Mouse (Mus musculus) lung, embryonic 15.5 days (tissue): ENCODE measurements around the gene Gm10037. TPM values are rescaled to one million over a fixed set of nuclear protein-coding genes. Genes with fewer than 3 reads are reported as not detected.
"Not testable (repeated sequence)": the region's sequence is repeated elsewhere in the genome, so short reads cannot be mapped to it uniquely, and the experiment has no call there.

ENCODE experiments used
- ATAC-seq: fragments of 200-750 bp; cut with Nextera tagmentation; 2 replicates; pipeline ENCODE4 v1.8.0; 2017; ENCODE audit warnings: moderate number of reproducible peaks, borderline replicate concordance; ENCODE audit not compliant: low FRiP score, low TSS enrichment; ENCODE audit errors: extremely low read depth
- H3K27ac ChIP-seq: fragments of 300-500 bp; sonication (generic); 2 replicates; pipeline ENCODE4 v1.5.1; 2015; ENCODE audit warnings: moderate library complexity, mild to moderate bottlenecking, inconsistent platforms
- H3K27me3 ChIP-seq: fragments of 300-500 bp; sonication (generic); 2 replicates; pipeline ENCODE4 v1.6.1; 2015; ENCODE audit warnings: inconsistent platforms
- H3K36me3 ChIP-seq: fragments of 300-500 bp; sonication (generic); 2 replicates; pipeline ENCODE4 v1.6.1; 2015; ENCODE audit warnings: inconsistent platforms
- H3K4me1 ChIP-seq: fragments of 300-500 bp; sonication (generic); 2 replicates; pipeline ENCODE4 v1.6.1; 2015; ENCODE audit warnings: inconsistent platforms
- H3K4me2 ChIP-seq: fragments of 300-500 bp; sonication (generic); 2 replicates; pipeline ENCODE4 v1.6.1; 2015; ENCODE audit warnings: inconsistent platforms, mild to moderate bottlenecking, moderate library complexity
- H3K4me3 ChIP-seq: fragments of 300-500 bp; sonication (generic); 2 replicates; pipeline ENCODE4 v1.5.1; 2015; ENCODE audit warnings: mild to moderate bottlenecking, inconsistent platforms
- H3K9ac ChIP-seq: fragments of 300-500 bp; sonication (generic); 2 replicates; pipeline ENCODE4 v1.6.1; 2015; ENCODE audit warnings: inconsistent platforms
- H3K9me3 ChIP-seq: fragments of 300-500 bp; sonication (generic); 2 replicates; pipeline ENCODE4 v1.6.1; 2016; ENCODE audit warnings: inconsistent platforms
- WGBS: fragments of 180-500 bp; shearing (Covaris S2); methylation state at CpG from one replicate; pipeline ENCODE4 v1.1.7; 2015; 5-methylcytosine and 5-hydroxymethylcytosine counted together
- polyA plus RNA-seq: library from polyadenylated mRNA; unstranded; fragments of >200 nt; fragmentation: Nextera tagmentation; extraction: Ambion mirVana; gene quantifications from 2 replicates; pipeline ENCODE4 v1.2.1, GENCODE M21; 2015

The Gm10037 gene
- polyA plus RNA-seq, 1 experiment from 2014 or later, result 2.2 TPM

DNA sequence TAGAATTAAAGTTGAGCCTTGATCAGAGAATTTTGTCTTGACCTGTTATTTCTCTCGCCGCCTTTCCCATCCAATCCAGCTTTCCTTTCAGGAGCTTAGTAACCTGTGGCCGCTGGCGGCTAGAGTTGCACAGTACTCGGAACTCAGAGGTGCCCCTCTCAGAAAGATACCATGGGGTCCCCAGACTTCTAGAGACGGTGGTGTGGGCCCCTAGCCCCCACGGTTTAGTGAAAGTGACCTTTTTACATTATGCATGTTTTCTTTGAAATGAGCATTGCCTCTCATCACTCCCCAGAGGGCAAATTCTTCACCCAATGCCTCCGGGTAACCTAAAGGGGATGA, 13.9 kb downstream of the Gm10037 start:
- peak overlapping the region; percentile 13; the same call in 1 of the 2 replicates for H3K9ac ChIP-seq
- no peaks in the 10 kb centered on the region for H3K9me3 ChIP-seq
- H3K27ac ChIP-seq, result no peak overlapping the region
- ATAC-seq, result no peak
- no peaks in the 10 kb centered on the region for H3K36me3 ChIP-seq
- H3K4me1 ChIP-seq, result peaks cover 7% of the 10 kb centered on the region
- H3K4me3 ChIP-seq, result peak overlapping the region; percentile 37
- peak overlapping the region; percentile 59 for H3K4me2 ChIP-seq
- H3K27me3 ChIP-seq, result no peaks in the 10 kb centered on the region
- WGBS, result 19% methylated on average over 8 of the region's 8 CpGs

DNA sequence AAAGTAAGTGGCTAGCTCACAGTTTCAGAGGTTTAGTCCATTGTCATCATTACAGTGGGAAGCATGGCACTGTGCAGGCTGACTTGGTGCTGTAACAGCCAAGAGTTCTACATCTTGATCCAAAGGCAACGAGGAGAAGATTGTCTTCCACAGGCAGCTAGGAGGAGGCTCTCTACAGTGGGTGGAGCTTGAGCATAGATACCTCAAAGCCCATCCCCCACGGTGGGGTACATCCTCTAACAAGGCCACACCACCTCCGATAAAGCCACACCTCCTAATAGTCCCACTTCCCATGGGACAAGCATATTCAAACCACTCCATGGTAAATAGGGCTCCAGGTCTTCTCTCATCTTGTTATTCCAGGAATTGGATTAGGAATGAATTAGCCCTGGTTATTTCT, 19.5 kb downstream of the Gm10037 start:
- no peak overlapping the region for H3K9ac ChIP-seq
- no peak for ATAC-seq
- 71% methylated on average over 3 of the region's 3 CpGs for WGBS
- H3K27ac ChIP-seq, result no peak overlapping the region
- no peaks in the 10 kb centered on the region for H3K9me3 ChIP-seq
- no peaks in the 10 kb centered on the region for H3K27me3 ChIP-seq
- no peak overlapping the region for H3K4me2 ChIP-seq
- H3K4me1 ChIP-seq, result no peaks in the 10 kb centered on the region
- no peaks in the 10 kb centered on the region for H3K36me3 ChIP-seq
- H3K4me3 ChIP-seq, result no peak overlapping the region

DNA sequence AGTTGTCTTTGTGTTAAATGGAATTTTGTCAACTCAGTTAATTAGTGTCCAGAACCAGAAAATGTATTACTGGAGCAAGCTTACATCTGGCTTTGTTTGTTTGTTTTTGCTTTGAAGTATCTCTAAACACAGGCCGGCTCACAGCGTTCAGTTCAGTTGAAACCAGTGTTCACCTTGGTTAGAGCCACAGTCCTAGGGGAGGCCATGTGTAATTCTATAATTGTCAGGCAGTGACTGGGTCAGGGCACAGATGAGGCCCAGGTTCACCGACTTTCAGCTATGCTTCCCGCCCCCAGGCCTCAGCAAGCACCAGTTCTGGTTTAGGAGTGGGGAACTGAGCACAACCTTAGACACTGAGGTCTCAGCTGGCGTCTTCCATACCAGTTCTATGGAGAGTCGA, 22.2 kb downstream of the Gm10037 start:
- 57% methylated on average over 6 of the region's 6 CpGs for WGBS
- Histone ChIP-seq H3K27me3 (no peaks in the 10 kb centered on the region), H3K9me3 (no peaks in the 10 kb centered on the region), H3K36me3 (no peaks in the 10 kb centered on the region), H3K27ac (no peak overlapping the region), H3K4me2 (no peak overlapping the region), H3K9ac (no peak overlapping the region), H3K4me1 (no peaks in the 10 kb centered on the region), H3K4me3 (no peak overlapping the region)
- no peak for ATAC-seq

DNA sequence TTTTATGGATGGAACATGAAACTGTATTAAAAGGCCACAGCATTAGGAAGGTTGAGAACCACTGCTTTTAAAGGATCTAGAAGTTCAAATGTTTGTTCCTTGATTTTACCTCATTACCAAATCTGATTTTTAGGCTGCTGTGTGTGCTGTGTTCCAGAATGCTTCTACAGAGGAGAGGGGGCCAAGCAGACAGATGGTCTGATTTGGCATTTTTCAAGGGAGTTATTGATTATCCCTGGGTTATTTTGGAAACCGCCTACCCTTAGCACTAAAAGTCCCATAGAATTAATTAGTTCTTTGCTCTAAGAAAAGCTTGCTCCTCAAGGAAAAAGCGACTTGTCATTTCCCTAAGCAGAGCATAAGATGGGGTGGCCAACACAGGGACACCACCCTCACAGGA, 23.1 kb downstream of the Gm10037 start:
- ATAC-seq, result no peak
- 76% methylated on average over 2 of the region's 2 CpGs for WGBS
- no peaks in the 10 kb centered on the region for H3K36me3 ChIP-seq
- no peaks in the 10 kb centered on the region for H3K9me3 ChIP-seq
- H3K27ac ChIP-seq, result no peak overlapping the region
- no peak overlapping the region for H3K4me2 ChIP-seq
- no peaks in the 10 kb centered on the region for H3K27me3 ChIP-seq
- H3K4me1 ChIP-seq, result no peaks in the 10 kb centered on the region
- H3K9ac ChIP-seq, result no peak overlapping the region
- no peak overlapping the region for H3K4me3 ChIP-seq

DNA sequence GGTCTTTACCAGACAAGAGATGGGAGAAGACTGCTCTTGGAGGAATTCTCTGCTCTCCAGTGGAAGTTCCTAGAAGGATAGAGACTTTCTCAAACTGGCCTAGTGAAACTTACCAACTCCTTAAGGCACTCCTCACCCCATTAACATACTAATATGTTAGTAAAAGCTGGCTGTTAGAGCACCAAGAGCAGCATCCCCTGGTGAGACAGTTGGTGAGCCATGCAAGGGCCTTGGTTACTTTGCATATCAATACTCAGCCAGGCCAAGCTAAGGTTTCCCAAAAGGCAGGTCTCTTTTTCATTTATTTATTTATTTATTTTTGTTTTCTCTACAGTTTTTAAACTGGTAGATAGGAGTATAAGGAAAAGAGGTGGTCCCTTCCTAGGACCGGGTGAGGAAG, 26.4 kb downstream of the Gm10037 start:
- H3K27ac ChIP-seq, result no peak overlapping the region
- H3K4me1 ChIP-seq, result no peaks in the 10 kb centered on the region
- H3K27me3 ChIP-seq, result no peaks in the 10 kb centered on the region
- H3K4me2 ChIP-seq, result no peak overlapping the region
- H3K9me3 ChIP-seq, result no peaks in the 10 kb centered on the region
- WGBS, result 16% methylated on average over 1 of the region's 1 CpGs
- H3K36me3 ChIP-seq, result no peaks in the 10 kb centered on the region
- H3K4me3 ChIP-seq, result no peak overlapping the region
- H3K9ac ChIP-seq, result no peak overlapping the region
- no peak for ATAC-seq

DNA sequence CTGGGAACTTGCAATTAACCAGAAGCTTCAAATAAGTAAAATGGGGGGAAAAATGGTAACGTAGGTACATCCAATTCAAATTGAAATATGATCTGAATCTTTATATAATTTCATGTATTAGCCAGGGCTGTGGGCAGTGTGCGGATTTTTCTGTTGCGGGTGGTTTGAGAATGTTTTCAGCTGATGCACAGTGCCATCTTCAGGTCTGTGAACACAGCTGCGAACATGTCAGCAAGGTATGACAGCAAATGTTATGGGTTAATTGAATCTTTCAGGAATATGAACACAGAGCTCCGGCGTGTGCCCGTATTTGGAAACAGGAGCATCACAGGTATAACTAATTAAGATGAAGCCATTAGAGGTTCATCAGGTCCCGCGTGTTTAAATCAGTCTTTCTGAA, 31.6 kb downstream of the Gm10037 start:
- Histone ChIP-seq H3K27ac (no peak overlapping the region), H3K9me3 (no peaks in the 10 kb centered on the region), H3K9ac (no peak overlapping the region), H3K36me3 (no peaks in the 10 kb centered on the region), H3K4me1 (no peaks in the 10 kb centered on the region), H3K4me2 (no peak overlapping the region), H3K27me3 (no peaks in the 10 kb centered on the region), H3K4me3 (no peak overlapping the region)
- WGBS, result 77% methylated on average over 9 of the region's 9 CpGs
- no peak for ATAC-seq

DNA sequence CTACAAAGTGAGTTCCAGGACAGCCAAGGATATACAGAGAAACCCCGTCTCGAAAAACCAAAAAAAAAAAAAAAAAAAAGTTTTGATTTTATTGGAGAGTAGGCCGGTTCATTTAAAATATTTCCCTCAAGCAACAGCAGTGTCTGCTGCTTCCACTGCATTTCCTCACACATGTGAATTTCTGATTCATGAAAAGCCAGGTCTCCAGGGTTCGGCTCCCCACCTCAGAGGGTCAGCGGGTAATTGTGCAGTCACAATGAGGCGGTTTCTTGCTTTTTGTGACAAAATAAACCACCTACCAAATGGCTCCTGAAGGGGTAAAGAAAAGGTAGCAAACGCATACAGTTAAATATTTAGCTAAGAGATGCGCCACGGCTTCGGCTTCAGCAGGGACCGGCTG, 32.1 kb downstream of the Gm10037 start, which contains the start of gene BC048507:
BC048507 (plus strand) TSS at position 301 of the 400 bp plus-strand sequence.
- H3K36me3 ChIP-seq, result no peaks in the 10 kb centered on the region
- H3K27me3 ChIP-seq, result no peaks in the 10 kb centered on the region
- no peaks in the 10 kb centered on the region for H3K9me3 ChIP-seq
- no peak within 1 kb of the TSS for H3K4me3 ChIP-seq
- H3K27ac ChIP-seq, result no peak within 1 kb of the TSS
- WGBS, result 71% methylated on average over 11 of the region's 11 CpGs
- H3K4me2 ChIP-seq, result no peak within 1 kb of the TSS
- no peaks in the 10 kb centered on the region for H3K4me1 ChIP-seq
- no peak for ATAC-seq
- H3K9ac ChIP-seq, result no peak within 1 kb of the TSS

DNA sequence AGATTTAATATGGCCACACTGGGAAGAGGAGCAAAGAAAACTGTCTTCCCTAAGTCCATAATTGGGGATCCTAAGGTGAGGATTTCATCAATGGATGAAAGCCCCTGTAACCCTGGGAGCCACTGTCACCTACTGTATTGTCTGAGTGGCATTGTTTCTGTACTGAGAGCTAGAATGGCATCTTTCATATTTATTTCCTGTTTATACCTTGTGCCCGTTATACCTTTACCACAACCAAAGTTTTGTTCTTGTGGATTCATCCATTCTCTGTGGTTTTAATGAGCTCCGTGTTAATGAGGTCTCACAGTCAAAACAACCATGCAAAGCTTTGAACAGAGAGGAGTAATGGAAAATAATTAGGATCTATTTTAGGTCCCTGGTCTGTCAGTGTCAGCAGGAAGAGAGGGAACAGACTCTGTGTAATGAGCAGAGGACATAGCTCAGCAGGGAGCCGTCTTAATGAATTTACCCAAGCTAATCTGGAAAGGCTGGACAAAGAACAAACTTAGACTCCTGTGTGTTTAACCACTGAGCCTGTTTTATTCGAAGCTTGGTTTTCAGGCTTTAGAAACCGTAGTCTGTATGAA, 34.0 kb downstream of the Gm10037 start:
- H3K4me3 ChIP-seq, result no peak overlapping the region
- no peak overlapping the region for H3K4me2 ChIP-seq
- H3K4me1 ChIP-seq, result no peaks in the 10 kb centered on the region
- no peaks in the 10 kb centered on the region for H3K36me3 ChIP-seq
- H3K27ac ChIP-seq, result no peak overlapping the region
- no peaks in the 10 kb centered on the region for H3K27me3 ChIP-seq
- H3K9ac ChIP-seq, result no peak overlapping the region
- WGBS, result 62% methylated on average over 5 of the region's 5 CpGs
- ATAC-seq, result no peak
- H3K9me3 ChIP-seq, result no peaks in the 10 kb centered on the region

DNA sequence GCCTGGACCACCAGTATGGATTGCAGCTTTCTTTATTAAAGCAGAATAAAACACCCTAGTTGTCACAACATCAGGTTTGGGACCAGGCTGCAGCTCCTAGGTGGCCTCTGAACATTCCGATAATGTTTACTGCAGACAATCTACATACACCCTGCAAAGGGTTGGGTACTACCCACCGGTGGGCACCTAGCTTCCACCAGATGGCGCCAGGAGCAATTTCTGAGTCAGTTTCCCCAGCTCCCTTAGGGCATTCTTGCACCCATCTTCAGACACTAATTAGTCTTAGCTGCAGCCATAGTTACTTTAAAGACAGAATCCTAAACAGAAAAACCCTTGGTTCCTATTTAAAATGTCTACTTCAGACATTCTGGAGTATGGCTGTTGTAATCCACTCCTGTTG, 37.0 kb downstream of the Gm10037 start:
- H3K9ac ChIP-seq, result no peak overlapping the region
- no peaks in the 10 kb centered on the region for H3K27me3 ChIP-seq
- no peaks in the 10 kb centered on the region for H3K9me3 ChIP-seq
- H3K36me3 ChIP-seq, result no peaks in the 10 kb centered on the region
- no peak overlapping the region for H3K27ac ChIP-seq
- H3K4me1 ChIP-seq, result no peaks in the 10 kb centered on the region
- WGBS, result 25% methylated on average over 3 of the region's 3 CpGs
- H3K4me3 ChIP-seq, result no peak overlapping the region
- no peak overlapping the region for H3K4me2 ChIP-seq
- no peak for ATAC-seq

DNA sequence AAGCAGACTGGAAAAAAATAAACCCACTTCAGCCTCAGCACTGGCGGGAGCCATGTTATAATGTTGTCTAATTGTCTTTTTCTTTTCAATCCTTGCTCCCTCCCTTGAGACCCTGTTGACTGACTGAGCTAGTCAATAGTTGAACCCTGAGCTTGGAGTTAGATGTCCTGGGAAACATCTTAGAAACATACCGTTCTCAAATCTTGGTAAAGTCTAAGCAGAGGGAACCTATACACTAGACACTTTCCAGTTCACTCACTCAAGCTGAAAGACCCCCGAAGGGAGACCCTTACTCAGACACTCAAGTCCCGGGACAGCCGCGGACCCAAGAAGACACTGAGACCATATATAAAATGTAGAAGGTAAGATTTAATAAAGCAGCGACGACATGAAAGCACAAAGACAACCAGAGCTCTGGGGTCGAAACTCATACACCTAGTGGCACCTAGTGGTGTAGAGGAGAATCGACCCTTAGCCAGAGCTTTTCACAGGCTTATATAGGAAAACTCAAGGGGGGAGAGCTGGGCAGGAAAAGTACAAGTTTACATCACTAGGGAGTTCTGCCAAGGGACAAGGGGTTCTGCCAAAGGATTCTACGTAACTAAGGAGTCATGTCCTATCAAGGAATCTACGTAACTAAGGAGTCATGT, 45.3 kb downstream of the Gm10037 start:
- not testable (repeated sequence) for H3K4me2 ChIP-seq, H3K9ac ChIP-seq, ATAC-seq

DNA sequence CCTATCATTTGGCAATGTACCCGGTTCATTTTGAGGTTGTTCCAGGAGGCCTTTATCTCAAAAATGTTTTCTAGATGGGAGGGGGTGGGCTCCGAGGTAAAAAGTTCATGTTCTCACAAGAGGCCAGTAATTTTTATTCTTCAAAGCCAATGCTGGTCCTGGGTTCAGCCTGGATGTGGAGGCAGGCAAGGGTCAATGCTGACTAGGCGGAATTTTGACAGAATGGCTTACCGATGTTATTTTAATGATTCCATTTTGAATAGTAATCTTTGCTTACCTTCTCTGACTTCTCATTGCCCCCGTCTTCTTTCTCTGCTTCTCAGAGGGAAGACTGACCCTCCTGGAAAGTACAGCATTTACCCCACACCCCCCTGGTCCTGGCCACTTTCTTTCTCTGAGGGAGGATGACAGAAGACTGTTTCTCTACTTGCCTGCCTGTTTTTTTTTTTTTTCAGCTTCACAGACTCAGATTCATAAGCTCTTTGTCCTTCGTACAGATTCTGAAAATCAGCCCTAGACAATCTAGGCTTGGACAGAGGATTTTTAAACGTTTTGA, 45.9 kb downstream of the Gm10037 start:
- no peaks in the 10 kb centered on the region for H3K4me1 ChIP-seq
- 33% methylated on average over 6 of the region's 7 CpGs for WGBS
- no peak for ATAC-seq

More for the DNA sequence above, 45.3 kb downstream of the Gm10037 start:
- H3K4me3 ChIP-seq, H3K9me3 ChIP-seq, H3K27ac ChIP-seq, H3K27me3 ChIP-seq, H3K4me1 ChIP-seq, H3K36me3 ChIP-seq: not testable (repeated sequence)
- 27% methylated on average over 8 of the region's 12 CpGs for WGBS

DNA sequence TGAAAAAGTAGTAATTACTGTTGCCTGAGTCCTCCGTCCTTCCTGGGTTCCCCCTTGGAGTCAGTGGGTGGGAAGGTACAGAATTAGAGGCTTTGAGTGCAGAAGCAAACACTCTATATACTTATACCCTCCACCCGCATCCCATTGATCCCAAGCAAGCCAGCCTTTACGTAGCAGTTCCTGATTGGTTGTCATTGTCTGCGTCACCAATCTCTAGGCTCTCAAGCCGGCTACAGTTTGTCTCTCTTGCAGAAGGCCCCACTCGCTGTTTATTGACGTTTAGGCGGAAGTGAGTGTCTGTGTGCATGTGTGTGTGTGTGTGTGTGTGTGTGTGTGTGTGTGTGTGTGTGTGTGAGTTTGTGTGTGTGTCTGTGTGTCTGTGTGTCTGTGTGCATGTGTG, 53.1 kb downstream of the Gm10037 start:
- Histone ChIP-seq H3K9ac (no peak overlapping the region), H3K27ac (no peak overlapping the region), H3K9me3 (no peaks in the 10 kb centered on the region), H3K36me3 (no peaks in the 10 kb centered on the region), H3K4me1 (no peaks in the 10 kb centered on the region), H3K4me2 (no peak overlapping the region), H3K4me3 (no peak overlapping the region), H3K27me3 (no peaks in the 10 kb centered on the region)
- no peak for ATAC-seq
- WGBS, result 85% methylated on average over 8 of the region's 8 CpGs

More for the DNA sequence above, 45.9 kb downstream of the Gm10037 start:
- no peaks in the 10 kb centered on the region for H3K36me3 ChIP-seq
- H3K4me2 ChIP-seq, result no peak overlapping the region
- no peak overlapping the region for H3K4me3 ChIP-seq
- no peak overlapping the region for H3K27ac ChIP-seq
- H3K9me3 ChIP-seq, result no peaks in the 10 kb centered on the region
- H3K27me3 ChIP-seq, result no peaks in the 10 kb centered on the region
- H3K9ac ChIP-seq, result no peak overlapping the region
